Mouse (Mus musculus): ENCODE data around the gene Prss28. TPM values are rescaled to one million over a fixed set of nuclear protein-coding genes. Genes with fewer than 3 reads are reported as not detected.

The Prss28 gene
- not detected for total RNA-seq (2021)
- long read RNA-seq, experiment 1: 0 reads
- long read RNA-seq, experiment 2: 0 reads

GRCm38 (mm10) chr17:25308346-25308745 is at the start of gene Prss28:
Prss28 (plus strand) TSS chr17:25308646.
- no peak for DNase-seq

DNA sequence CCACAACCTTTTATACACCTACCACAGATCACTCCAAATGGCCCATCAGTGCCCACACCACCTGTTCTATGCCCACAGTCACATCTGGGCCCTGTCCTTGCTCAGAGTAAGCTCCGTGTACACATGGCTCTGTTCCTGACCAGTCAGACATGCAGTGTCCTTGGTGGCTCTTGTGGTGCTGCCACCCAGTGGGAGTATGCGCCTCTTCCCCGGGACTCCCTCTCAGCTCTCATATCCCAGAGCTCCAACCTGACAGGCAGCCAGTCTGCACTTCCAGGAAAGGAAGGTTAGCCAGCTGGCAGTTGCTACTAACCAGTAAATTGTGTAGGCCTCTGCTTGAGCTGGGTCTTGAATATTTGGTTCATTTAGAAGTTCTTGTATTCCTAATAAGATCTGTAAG is 44.0 kb upstream of the Prss28 start:
- DNase-seq: peak; percentile 77 to 80

DNA sequence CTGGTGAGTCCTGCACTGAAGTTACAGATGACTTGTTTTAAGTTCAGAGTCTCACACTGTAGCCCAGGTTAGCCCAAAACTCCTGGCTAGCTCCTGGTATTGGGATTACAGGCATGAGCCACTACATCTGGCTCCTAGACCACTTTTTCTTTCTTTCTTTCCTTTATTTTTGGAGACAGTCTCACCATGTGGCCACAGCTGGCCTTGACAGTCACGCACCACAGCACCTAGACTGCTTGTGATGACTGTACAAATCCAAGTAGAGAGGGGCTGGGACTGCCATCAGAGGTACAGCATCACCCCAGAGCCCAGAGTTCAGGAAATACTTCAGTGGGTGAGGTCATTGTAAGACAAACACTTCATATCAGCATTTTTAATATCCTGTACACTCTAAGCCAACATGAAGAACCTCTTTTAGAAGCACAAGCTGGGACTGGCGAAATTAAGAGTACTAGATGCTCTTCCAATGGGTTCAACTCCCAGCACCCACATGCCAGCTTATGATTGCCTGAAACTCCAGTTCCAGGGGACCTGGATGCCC is 37.6 kb upstream of the Prss28 start:
- DNase-seq: no peak

DNA sequence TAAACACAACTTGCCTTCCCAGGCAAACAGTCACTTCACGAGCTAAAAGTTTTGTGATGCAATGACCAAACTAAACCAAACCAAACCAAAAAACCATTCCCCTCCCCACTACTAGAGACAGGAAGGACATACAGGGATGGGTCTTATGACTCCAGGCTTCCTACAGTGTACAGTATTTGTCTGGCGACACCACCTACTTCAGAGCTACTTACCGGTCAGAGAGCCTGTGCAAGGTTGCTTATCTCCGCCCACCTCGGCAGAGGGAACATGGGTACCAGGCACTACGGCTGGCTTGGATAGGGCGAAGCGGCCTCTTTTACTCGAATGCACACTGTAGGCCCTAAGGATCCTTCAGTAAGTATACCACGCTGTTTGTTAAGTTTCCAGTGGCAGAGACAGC is 36.1 kb upstream of the Prss28 start:
- no peak for DNase-seq

DNA sequence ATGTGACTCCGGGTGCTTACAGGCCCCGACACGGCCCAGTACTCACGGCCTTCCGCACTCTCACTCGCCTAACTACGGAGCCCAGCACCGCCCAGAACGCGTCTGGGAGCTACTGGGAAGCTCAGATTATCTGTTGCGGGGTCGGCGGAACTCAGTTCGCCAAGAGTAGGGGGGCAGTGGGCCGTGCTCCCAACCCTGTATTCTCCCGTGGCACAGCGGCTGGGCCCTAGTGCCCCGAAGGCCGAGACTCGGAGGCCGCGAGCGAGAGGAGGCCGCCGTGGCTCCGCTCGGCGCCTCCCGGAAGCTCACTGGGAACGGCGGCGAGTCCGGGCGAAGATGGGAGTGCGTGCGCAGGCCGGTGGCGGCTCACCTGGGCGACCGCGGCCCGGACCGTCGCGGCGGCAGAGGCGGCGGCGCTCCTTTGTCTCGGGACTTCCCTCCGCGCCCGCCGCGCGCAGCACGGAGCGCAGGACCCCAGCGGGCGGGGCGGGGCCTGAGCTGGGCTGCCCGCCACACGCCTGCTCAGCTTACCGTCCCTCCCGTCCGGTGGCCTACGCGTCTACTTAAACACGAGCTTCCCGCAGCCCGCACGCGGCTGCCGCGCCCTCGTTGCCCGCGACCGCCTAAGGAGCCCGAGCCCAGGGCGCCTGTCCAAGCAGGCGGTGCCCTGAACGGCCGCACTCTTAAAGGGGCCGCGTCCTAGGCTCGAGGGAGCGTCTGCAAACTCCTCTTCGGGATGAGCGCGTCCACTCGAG is 35.3 kb upstream of the Prss28 start:
- DNase-seq: peak; percentile 88 to 89

- peak; percentile 92 for DNase-seq
Observed at GRCm38 (mm10) chr17:25273706-25274501, 34.5 kb upstream of the Prss28 start.

GRCm38 (mm10) chr17:25274571-25275346 is 33.7 kb upstream of the Prss28 start, which contains the start of gene Ube2i:
Ube2i (minus strand) TSS chr17:25274622.
- DNase-seq: no peak

DNA sequence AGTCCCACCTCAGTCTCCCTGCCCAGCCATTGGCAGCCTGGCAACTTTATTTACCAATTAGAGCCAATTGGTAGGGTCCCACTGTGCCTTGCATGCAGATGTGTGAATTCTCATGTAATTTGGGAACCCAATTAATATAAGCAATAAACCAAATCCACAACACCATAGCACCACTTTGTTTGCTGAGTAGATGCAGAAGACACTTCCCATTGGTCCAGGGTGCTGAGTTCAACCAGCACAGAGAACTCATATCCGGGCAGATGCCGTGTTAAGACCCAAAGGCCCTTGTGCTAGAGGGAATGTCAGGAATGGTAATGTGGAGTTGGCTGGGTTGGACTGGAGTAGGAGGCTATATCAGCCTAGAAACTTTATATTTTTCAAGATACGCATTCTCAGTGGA is 32.6 kb upstream of the Prss28 start:
- no peak for DNase-seq

- DNase-seq: peak; percentile 59 to 66
Observed at GRCm38 (mm10) chr17:25282133-25282532, 26.3 kb upstream of the Prss28 start.

GRCm38 (mm10) chr17:25285033-25285432 is 23.4 kb upstream of the Prss28 start:
- peak; percentile 71 to 86 for DNase-seq

DNA sequence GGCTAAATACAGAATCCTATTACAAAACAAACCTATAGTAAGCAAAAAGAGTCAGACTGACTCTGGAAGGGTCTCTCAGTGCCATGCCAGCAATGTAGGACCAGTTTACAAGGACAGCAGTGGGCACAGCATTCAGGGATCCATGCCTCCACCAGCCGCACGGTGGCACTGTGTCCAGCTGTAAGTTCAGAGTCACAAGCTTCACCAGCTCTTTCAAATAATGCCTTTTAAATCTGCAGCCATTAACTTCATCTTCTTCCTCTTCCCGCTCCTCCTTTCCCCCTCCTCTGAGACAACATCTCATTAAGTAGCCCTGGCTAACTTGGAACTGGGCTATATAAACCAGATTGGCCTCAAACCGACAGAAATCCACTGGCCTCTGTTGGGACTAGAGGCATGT is 19.6 kb upstream of the Prss28 start:
- DNase-seq: peak; percentile 67 to 76

DNA sequence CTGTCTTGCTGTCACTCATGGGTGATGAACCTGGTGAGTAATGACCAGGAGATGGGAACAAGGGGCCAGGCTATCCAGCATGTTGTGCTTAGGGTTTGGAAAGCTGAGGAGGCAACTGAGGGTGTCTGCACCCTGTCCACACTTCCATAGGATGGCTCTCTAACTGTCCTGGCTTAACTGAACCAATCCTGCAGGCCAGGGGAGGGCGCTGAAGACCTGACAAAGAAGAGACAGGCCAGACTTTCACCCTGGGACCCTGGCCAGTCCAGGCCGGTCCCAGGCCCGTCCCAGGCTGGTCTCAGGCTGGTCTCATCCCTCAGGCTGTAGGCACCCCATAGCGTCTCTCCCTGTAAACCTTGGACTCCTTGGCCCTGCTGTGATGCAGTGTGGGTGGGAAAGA is 18.0 kb upstream of the Prss28 start:
- DNase-seq: no peak

DNA sequence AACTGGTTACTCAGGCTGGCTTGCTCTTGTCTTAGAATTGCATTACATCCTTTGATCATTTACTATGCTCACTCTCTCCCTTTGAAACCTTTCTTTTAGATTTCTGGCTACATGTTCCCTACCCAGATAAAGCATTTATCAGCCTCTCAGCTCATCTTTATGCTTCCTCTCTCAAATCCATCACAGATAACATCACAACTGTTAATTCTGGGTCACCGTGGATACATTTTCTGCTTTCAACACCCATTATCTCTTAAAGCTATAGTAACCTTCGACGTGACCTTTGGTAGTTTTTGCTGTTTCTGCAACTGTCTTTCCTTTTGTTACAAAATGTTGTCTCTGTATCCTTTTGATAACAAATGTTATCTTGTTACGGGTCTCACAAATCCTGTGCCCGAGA is 15.0 kb upstream of the Prss28 start:
- DNase-seq: no peak

- DNase-seq: no peak
Observed at GRCm38 (mm10) chr17:25294111-25294510, 14.3 kb upstream of the Prss28 start.

DNA sequence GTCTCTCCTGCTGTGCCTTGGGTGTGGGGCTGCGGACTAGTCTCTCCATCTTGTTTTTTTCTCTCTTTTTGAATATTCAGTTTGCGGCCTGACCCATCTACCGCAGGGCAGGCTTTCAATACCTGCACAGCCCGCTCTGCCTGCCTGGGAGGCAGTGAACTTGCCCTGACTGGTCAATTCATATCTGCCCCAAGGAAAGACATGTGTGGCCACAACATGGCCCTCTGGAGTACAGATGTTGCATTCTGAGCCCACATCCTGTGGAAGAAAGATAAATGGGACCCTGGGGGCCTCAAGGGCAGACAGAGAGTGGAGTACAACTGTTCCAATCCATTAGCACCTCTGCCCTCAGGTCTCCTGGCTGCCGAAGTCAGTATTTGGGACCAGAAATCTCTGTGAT is 10.4 kb upstream of the Prss28 start, which contains the start of gene Prss34:
Gene Prss34 (plus strand): TSS at position 301 of the 400 bp plus-strand sequence.
- no peak for DNase-seq

DNA sequence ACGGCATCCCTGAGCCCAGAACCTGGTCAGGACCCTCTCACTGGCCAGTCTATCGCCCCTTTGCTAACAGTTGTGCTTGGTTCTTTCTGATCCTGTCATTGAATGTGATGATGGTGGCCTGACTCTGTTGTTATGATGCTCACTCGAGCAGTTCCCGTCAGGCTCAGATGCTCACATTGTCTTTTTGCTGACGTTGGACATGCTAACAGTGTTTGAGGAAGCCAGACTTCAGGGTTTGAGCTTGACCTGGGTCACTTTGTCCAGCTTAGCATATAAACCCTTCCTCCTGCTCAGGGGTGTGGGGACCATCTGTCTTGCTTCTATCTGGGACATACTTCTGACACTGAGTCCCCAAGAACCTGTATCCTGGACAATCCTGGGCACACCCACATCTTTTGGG is 9.9 kb downstream of the Prss28 start, which contains the start of gene Prss29:
Gene Prss29 (plus strand): TSS at position 301 of the 400 bp plus-strand sequence.
- no peak for DNase-seq

DNA sequence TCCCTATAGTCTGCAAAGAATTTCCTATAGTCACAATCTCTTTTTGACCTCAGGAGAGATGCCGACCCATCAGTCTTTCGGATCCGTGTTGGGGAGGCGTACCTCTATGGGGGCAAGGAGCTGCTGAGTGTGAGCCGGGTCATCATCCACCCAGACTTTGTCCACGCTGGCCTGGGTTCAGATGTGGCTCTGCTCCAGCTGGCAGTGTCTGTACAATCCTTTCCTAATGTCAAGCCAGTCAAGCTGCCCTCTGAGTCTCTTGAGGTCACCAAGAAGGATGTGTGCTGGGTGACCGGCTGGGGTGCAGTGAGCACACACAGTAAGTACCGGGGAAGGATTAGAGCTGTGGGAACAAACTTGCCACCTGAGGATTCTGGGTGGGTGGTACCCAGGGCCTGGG is 12.4 kb downstream of the Prss28 start:
- DNase-seq: no peak

DNA sequence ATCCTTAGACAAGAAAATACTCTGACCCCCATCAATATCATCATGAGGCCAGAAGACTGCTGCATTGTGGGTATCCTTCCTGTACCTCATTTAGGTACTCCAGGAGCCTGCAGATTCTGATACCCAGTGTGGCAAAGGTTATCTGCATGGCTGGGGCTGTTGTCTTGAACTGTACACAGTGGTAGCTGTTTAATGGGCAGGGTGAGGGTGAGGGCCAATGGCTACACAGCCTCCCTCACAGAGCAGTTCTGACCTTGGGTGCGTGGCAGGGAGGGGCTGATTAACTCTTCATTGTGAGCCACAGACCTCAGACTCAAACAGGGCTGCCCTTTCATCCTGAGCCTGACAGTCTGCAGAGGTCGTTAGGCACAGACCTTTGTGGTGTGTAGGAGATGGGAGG is 14.5 kb downstream of the Prss28 start:
- no peak for DNase-seq

DNA sequence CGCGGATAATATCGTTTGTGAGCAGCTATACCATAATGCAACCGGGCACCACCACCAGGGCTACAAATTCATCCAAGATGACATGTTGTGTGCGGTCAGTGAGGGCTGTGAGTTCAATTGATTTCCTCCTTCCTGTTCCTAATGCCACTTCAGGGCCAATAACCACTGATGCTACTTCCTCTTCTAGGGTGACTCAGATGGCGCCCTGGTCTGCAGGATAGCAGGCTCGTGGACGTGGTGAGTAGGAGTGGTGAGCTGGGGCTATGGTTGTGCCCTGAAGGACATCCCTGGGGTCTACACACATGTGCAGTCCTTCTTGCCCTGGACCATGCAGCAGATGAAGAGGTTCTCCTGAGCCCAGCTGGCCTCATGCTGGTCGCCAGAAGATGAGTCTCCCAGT is 23.9 kb downstream of the Prss28 start:
- no peak for DNase-seq

DNA sequence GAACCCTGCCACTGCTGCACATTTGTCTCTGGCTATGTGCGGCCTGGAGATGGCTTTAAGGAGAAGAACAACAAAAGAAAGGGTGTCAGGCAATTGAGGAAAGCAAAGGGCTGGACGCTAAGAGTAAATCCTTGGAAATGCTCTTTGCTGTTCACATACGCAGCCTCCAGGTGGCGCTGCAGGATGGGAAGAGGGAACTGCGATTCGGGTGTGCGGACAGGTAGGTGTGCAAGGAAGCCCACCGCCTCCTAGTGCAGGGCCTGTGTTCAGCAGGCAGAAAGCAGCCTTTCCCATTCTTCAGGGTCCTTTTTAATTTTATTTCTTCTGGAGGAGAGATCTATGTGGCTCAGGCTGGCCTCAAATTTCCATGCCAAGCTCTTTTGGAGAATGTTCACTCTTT is 25.5 kb downstream of the Prss28 start:
- DNase-seq: peak; percentile 74 to 77

DNA sequence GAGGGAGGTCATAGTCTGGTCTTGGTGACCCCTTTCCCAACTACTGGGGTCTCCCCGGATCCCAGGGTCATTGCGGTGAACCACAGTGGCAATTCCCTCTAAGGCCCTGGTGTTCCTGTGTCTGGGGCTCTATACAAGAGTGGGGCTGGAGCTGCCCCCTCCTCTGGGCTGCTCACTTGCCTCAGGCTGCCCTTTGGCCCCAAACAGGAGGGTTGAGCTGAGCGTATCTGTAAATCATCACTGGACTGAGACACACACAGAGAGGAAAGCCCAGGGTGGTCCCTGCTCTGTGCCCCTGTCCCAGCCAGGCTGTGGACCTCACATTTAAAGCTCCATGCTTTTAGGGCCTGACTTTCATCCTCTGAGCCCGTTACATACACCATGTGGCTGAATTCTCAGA is 29.8 kb downstream of the Prss28 start:
- no peak for DNase-seq

- DNase-seq: no peak
Observed at GRCm38 (mm10) chr17:25340003-25340402, 31.6 kb downstream of the Prss28 start.
